Mouse (Mus musculus) kidney, embryonic 16.5 days (tissue): ENCODE data around the gene Itgb3. TPM values are rescaled to one million over a fixed set of nuclear protein-coding genes. Genes with fewer than 3 reads are reported as not detected.
A peak's percentile ranks its signal among the peaks of the same experiment; 100 is the strongest.

ENCODE experiments used
- ATAC-seq: fragments of 200-750 bp; cut with Nextera tagmentation; 2 replicates; pipeline ENCODE4 v1.8.0; 2017; ENCODE audit warnings: moderate TSS enrichment; ENCODE audit not compliant: low FRiP score, low TSS enrichment
- H3K27ac ChIP-seq: fragments of 300-500 bp; sonication (generic); 2 replicates; pipeline ENCODE4 v1.5.1; 2014; ENCODE audit warnings: low read length
- H3K27me3 ChIP-seq: fragments of 300-500 bp; sonication (generic); 2 replicates; pipeline ENCODE4 v1.6.1; 2014; ENCODE audit warnings: low read length, control low read depth, mixed read lengths; ENCODE audit not compliant: insufficient read depth
- H3K36me3 ChIP-seq: fragments of 300-500 bp; sonication (generic); 2 replicates; pipeline ENCODE4 v1.6.1; 2014; ENCODE audit warnings: low read length, control low read depth, mixed read lengths; ENCODE audit not compliant: insufficient read depth
- H3K4me1 ChIP-seq: fragments of 300-500 bp; sonication (generic); 2 replicates; pipeline ENCODE4 v1.6.1; 2014; ENCODE audit warnings: low read length, control low read depth, mixed read lengths; ENCODE audit not compliant: insufficient read depth
- H3K4me2 ChIP-seq: fragments of 300-500 bp; sonication (generic); replicated peaks from 2 replicates; pipeline ENCODE4 v1.6.1; 2014; ENCODE audit warnings: low read depth, low read length
- H3K4me3 ChIP-seq: fragments of 300-500 bp; sonication (generic); 2 replicates; pipeline ENCODE4 v1.5.1; 2014; ENCODE audit warnings: mild to moderate bottlenecking, low read length
- H3K9ac ChIP-seq: fragments of 300-500 bp; sonication (generic); replicated peaks from 2 replicates; pipeline ENCODE4 v1.6.1; 2014; ENCODE audit warnings: low read length
- H3K9me3 ChIP-seq: fragments of 300-500 bp; sonication (generic); 2 replicates; pipeline ENCODE4 v1.6.1; 2016; ENCODE audit warnings: low read length, control low read depth
- WGBS: fragments of 180-500 bp; shearing (Covaris S2); extraction: QIAGEN DNeasy Blood & Tissue Kit; methylation state at CpG from one replicate; pipeline ENCODE4 v1.1.7; 2014; 5-methylcytosine and 5-hydroxymethylcytosine counted together
- polyA plus RNA-seq: library from polyadenylated mRNA; unstranded; fragments of >200 nt; fragmentation: Nextera tagmentation; extraction: Ambion mirVana; gene quantifications from 2 replicates; pipeline ENCODE4 v1.2.1, GENCODE M21; 2015

Gene Itgb3
- polyA plus RNA-seq, 1 experiment from 2014 or later: 3.1 TPM

GRCm38 (mm10) chr11:104663241-104663877, 55.6 kb downstream of the Itgb3 start:
- Histone ChIP-seq H3K4me1 (0 out of 2 replicates have a peak, but pooled peaks cover 7% of the 10 kb centered on the region), H3K36me3 (no peaks in the 10 kb centered on the region), H3K27ac (no peak overlapping the region), H3K9ac (no peak overlapping the region), H3K27me3 (no peaks in the 10 kb centered on the region), H3K4me2 (no peak overlapping the region), H3K9me3 (peaks cover 5% of the 10 kb centered on the region; the same call in 1 of the 2 replicates), H3K4me3 (no peak overlapping the region)
- 58% methylated on average over 6 of the region's 6 CpGs for WGBS
- no peak for ATAC-seq

GRCm38 (mm10) chr11:104663878-104664261, 56.1 kb downstream of the Itgb3 start:
- H3K27ac ChIP-seq: no peak overlapping the region
- H3K9ac ChIP-seq: no peak overlapping the region
- H3K36me3 ChIP-seq: no peaks in the 10 kb centered on the region
- no peak overlapping the region for H3K4me3 ChIP-seq
- WGBS: 66% methylated on average over 3 of the region's 3 CpGs
- ATAC-seq: no peak
- H3K9me3 ChIP-seq: peaks cover 5% of the 10 kb centered on the region; the same call in 1 of the 2 replicates
- no peak overlapping the region for H3K4me2 ChIP-seq
- H3K4me1 ChIP-seq: 0 out of 2 replicates have a peak, but pooled peaks cover 7% of the 10 kb centered on the region
- no peaks in the 10 kb centered on the region for H3K27me3 ChIP-seq

DNA sequence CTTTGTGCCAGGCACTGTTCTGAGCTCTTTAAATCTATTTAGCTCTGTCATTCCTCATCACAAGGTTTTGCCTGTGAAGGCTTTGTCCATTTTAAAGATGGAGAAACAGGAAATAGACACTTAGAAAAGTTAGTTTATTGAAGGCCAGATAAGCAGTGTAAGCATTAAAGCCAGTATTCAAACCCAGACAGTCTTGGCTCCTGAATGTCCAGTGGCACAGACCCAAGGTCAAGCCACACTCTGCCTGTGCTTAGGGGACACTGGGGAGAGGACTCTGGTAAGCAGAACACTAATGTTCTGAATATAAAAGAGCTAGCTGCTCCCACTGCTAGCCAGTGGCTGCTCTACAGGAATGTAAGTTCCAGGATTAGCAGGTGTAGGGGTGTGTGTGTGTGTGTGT, 56.6 kb downstream of the Itgb3 start:
- Histone ChIP-seq H3K36me3 (no peaks in the 10 kb centered on the region), H3K4me3 (no peak overlapping the region), H3K9me3 (peaks cover 5% of the 10 kb centered on the region; the same call in 1 of the 2 replicates), H3K4me1 (0 out of 2 replicates have a peak, but pooled peaks cover 7% of the 10 kb centered on the region), H3K27ac (no peak overlapping the region), H3K4me2 (no peak overlapping the region), H3K27me3 (no peaks in the 10 kb centered on the region), H3K9ac (no peak overlapping the region)
- no peak for ATAC-seq

DNA sequence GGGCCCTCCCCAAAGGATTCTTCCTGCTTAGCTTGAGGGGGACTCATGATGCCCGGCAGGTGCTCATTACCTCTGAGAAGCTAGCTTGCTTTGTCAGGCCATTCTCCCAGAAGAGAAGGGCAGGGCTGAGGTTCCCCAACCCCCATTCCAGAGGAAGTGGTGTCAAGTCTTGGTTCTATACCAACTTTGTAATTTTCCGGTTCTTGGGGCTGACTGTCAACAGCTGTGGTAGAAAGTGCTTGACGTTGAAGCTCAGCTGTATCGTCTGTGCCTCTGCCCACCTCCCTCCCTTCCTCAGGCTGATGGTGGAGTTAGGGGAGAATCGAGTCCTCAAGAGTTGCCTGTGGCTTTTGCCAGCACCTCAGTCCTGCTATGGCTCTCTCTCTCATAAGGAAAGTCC, 59.6 kb downstream of the Itgb3 start:
- Histone ChIP-seq H3K36me3 (no peaks in the 10 kb centered on the region), H3K9ac (no peak overlapping the region), H3K4me3 (no peak overlapping the region), H3K9me3 (no peaks in the 10 kb centered on the region), H3K4me2 (no peak overlapping the region), H3K27ac (no peak overlapping the region), H3K27me3 (no peaks in the 10 kb centered on the region), H3K4me1 (0 out of 2 replicates have a peak, but pooled peaks cover 7% of the 10 kb centered on the region)
- whole genome bisulfite sequencing: 61% methylated on average over 5 of the region's 5 CpGs
- ATAC-seq: no peak

DNA sequence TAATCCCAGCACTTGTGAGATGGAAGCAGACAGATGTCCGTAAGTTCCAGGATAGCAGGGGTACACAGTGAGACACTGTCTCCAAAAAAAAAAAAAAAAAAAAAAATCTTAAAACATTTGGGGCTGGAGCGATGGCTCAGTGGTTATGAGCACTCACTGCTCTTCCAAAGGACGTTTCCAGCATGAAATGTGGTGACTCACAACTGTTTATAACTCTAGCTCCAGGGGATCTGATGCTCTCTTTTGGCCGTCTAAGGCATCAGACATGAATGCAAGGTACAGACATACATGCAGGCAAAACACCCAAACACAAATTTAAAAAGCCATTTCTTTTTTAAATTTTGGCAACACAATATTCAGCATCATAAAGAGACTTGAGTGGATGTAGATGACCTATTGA, 65.6 kb downstream of the Itgb3 start:
- no peak for ATAC-seq
- no peak overlapping the region for H3K9ac ChIP-seq
- 76% methylated on average over 4 of the region's 4 CpGs for WGBS

GRCm38 (mm10) chr11:104674768-104675167, 67.0 kb downstream of the Itgb3 start:
- no peaks in the 10 kb centered on the region for H3K9me3 ChIP-seq
- no peaks in the 10 kb centered on the region for H3K27me3 ChIP-seq
- 92% methylated on average over 11 of the region's 11 CpGs for WGBS
- H3K4me3 ChIP-seq: no peak overlapping the region
- H3K4me1 ChIP-seq: no peaks in the 10 kb centered on the region
- no peak for ATAC-seq
- H3K36me3 ChIP-seq: no peaks in the 10 kb centered on the region
- no peak overlapping the region for H3K4me2 ChIP-seq
- no peak overlapping the region for H3K27ac ChIP-seq
- H3K9ac ChIP-seq: no peak overlapping the region

More for the DNA sequence above, 65.6 kb downstream of the Itgb3 start:
- no peaks in the 10 kb centered on the region for H3K36me3 ChIP-seq
- no peak overlapping the region for H3K4me3 ChIP-seq
- no peak overlapping the region for H3K27ac ChIP-seq
- H3K9me3 ChIP-seq: no peaks in the 10 kb centered on the region
- no peaks in the 10 kb centered on the region for H3K4me1 ChIP-seq
- H3K4me2 ChIP-seq: no peak overlapping the region
- no peaks in the 10 kb centered on the region for H3K27me3 ChIP-seq

DNA sequence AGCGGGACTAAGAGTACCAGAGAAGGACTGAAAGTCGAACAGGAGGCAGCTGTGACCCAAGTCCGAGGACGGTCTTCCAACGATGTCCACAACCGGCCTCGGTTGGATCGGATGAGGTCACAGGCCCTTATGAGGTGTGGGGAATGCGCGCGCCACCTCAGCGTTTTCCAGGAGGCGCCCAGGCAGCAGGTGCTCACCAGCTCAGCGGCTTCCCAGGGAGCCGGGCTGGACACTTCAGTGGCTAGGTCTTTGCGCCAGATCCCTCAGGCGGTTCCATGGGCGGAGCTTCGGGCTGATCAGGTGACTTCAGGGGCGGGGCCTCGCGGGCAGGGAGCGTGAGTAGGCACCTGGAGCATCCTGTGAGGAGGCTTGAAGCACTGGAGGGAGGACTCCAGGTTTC, 77.7 kb downstream of the Itgb3 start, which contains the start of gene Gm11639:
Gene Gm11639 (plus strand): TSS at position 160 of the 400 bp plus-strand sequence.
- Histone ChIP-seq H3K4me3 (0 out of 2 replicates have a peak within 1 kb of the TSS, but pooled peaks have one; percentile 14), H3K9me3 (no peaks in the 10 kb centered on the region), H3K36me3 (no peaks in the 10 kb centered on the region), H3K4me2 (peak within 1 kb of the TSS; percentile 37), H3K27ac (no peak within 1 kb of the TSS), H3K27me3 (no peaks in the 10 kb centered on the region), H3K4me1 (no peaks in the 10 kb centered on the region), H3K9ac (no peak within 1 kb of the TSS; the same call in 1 of the 2 replicates)
- 21% methylated on average over 23 of the region's 23 CpGs for WGBS
- peak; percentile 67; the same call in 1 of the 2 replicates for ATAC-seq

DNA sequence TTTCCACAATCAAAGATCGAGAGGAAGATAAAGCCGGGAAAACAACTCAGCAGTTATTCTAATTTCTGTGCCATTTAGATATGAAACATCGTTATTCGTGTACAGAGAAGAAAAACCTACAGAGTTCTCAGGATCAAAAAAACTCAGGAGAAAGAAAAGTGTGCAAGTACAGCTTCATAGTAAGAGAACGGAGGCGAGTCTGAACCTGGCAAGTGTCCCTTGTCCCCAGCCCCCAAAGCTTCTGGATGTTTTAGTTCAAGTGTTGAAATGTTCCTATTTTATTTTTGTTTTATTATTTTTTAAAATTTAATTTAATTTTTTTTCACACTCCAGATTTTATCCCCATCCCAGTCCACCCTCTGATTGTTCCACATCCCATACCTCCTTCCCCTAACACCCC, 85.4 kb downstream of the Itgb3 start:
- no peak overlapping the region for H3K27ac ChIP-seq
- H3K36me3 ChIP-seq: no peaks in the 10 kb centered on the region
- no peak overlapping the region for H3K9ac ChIP-seq
- no peaks in the 10 kb centered on the region for H3K9me3 ChIP-seq
- no peak overlapping the region for H3K4me2 ChIP-seq
- no peak for ATAC-seq
- H3K4me3 ChIP-seq: no peak overlapping the region
- 80% methylated on average over 6 of the region's 6 CpGs for WGBS
- H3K4me1 ChIP-seq: no peaks in the 10 kb centered on the region
- H3K27me3 ChIP-seq: no peaks in the 10 kb centered on the region

GRCm38 (mm10) chr11:104704097-104704496, 96.3 kb downstream of the Itgb3 start:
- peak; percentile 83 for ATAC-seq
- peak overlapping the region; percentile 26 for H3K4me3 ChIP-seq
- H3K9me3 ChIP-seq: no peaks in the 10 kb centered on the region
- no peak overlapping the region for H3K27ac ChIP-seq
- H3K27me3 ChIP-seq: no peaks in the 10 kb centered on the region
- peak overlapping the region; percentile 46 for H3K4me2 ChIP-seq
- 19% methylated on average over 15 of the region's 15 CpGs for WGBS
- H3K36me3 ChIP-seq: no peaks in the 10 kb centered on the region
- no peak overlapping the region; the same call in 1 of the 2 replicates for H3K9ac ChIP-seq
- H3K4me1 ChIP-seq: peaks cover 5% of the 10 kb centered on the region; the same call in 1 of the 2 replicates

DNA sequence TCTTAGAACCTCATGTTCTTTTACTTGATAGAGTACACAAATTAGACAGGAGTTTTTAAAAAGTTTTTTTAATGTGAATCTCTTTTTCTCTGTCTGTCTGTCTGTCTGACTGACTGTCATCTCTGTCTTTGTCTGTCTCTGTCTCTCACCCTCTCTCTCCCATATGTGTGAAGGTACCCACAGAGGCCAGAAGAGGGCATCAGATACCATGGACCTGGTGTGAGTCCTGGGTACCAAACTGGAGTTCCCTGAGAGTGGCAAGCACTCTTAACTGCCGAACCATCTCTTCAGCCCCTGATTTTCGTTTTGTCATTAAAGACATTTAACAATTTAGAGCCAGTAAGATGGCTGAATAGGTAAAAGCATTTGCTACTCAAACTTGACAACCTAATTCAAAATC, 99.3 kb downstream of the Itgb3 start:
- Histone ChIP-seq H3K27ac (no peak overlapping the region), H3K4me2 (no peak overlapping the region), H3K4me3 (no peak overlapping the region), H3K9ac (no peak overlapping the region), H3K4me1 (peaks cover 5% of the 10 kb centered on the region; the same call in 1 of the 2 replicates), H3K9me3 (no peaks in the 10 kb centered on the region), H3K27me3 (no peaks in the 10 kb centered on the region), H3K36me3 (no peaks in the 10 kb centered on the region)
- ATAC-seq: no peak
- WGBS: 73% methylated on average over 2 of the region's 2 CpGs
